Comparison of ENCODE assay signal across 8 mouse cellular contexts in the genomic region with DNA sequence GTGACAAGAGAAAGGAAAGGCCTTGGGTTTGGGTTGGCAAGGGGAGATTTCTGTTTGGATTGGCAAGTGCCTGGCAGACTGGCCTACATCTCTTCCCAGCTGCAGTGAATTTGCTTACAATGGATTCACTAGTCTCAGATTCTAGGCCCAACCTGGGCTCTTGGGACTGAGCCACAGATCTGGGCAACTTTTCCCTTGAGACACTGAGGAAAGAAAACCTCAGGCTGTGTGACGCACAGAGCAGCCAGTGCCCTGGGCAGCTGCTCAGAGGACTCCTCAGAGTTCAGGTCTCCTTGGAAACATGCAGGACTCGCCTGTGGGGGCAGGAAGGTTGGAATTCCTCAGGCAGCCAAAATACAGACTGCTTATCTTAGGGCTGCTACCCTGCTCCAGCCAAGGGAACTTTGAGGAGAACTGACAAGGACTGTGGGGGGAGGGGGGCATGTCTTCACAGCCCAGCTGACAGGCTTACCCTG. TPM values are rescaled to one million over a fixed set of nuclear protein-coding genes. Genes with fewer than 3 reads are reported as not detected.
A peak's percentile ranks its signal among the peaks of the same experiment; 100 is the strongest.
DNase-seq lines count a peak whose midpoint lies in the region; ATAC-seq and TF ChIP-seq lines count a peak whose summit lies in the region.

No protein-coding gene starts in this region.

- 62% methylated on average over 2 of the region's 2 CpGs for WGBS in intestine, postnatal 0 days
- 47% methylated on average over 2 of the region's 2 CpGs for WGBS in intestine, embryonic 15.5 days
- WGBS in hindbrain, embryonic 14.5 days = 55% methylated on average over 2 of the region's 2 CpGs

- H3K9me3 ChIP-seq in intestine, postnatal 0 days (ENCODE audit: control insufficient read depth) = no peaks in the 10 kb centered on the region
- H3K9me3 ChIP-seq in intestine, embryonic 15.5 days = no peaks in the 10 kb centered on the region
- no peaks in the 10 kb centered on the region for H3K9me3 ChIP-seq in hindbrain, embryonic 14.5 days (ENCODE audit: control insufficient read depth, low read length)

- no peak overlapping the region for H3K4me2 ChIP-seq in intestine, postnatal 0 days (replicated peaks; ENCODE audit: low read depth)
- H3K4me2 ChIP-seq in intestine, embryonic 15.5 days (replicated peaks) = no peak overlapping the region
- H3K4me2 ChIP-seq in hindbrain, embryonic 14.5 days (replicated peaks) = no peak overlapping the region

- intact Hi-C loops in left cerebral cortex, adult 2 months (cut with DNase I) = no loop called here

- no peak overlapping the region for H3K4me3 ChIP-seq in intestine, postnatal 0 days (ENCODE audit: low read depth, low read length)
- no peak overlapping the region for H3K4me3 ChIP-seq in intestine, embryonic 15.5 days (replicated peaks)
- no peak overlapping the region for H3K4me3 ChIP-seq in hindbrain, embryonic 14.5 days (replicated peaks; ENCODE audit: low read length)
- no peak overlapping the region for H3K4me3 ChIP-seq in left cerebral cortex, adult 2 months

- H3K4me1 ChIP-seq in intestine, postnatal 0 days (replicated peaks; ENCODE audit: control insufficient read depth, insufficient read depth, low read length) = no peaks in the 10 kb centered on the region
- H3K4me1 ChIP-seq in intestine, embryonic 15.5 days (replicated peaks) = no peaks in the 10 kb centered on the region
- H3K4me1 ChIP-seq in hindbrain, embryonic 14.5 days (replicated peaks; ENCODE audit: control insufficient read depth, insufficient read depth, low read length) = no peaks in the 10 kb centered on the region

- ATAC-seq in intestine, postnatal 0 days = no peak
- ATAC-seq in intestine, embryonic 15.5 days = no peak
- peak; percentile 34; the same call in 1 of the 2 replicates for ATAC-seq in hindbrain, embryonic 14.5 days (ENCODE audit: low FRiP score)
- ATAC-seq in megakaryocyte-erythroid progenitor cell, adult 5-6 weeks (replicated peaks; ENCODE audit: low FRiP score, low TSS enrichment, poor library complexity, severe bottlenecking) = no peak

- DNase-seq in Muller cell, postnatal 12 days (ENCODE audit: inconsistent ontology term) = peak; percentile 89
- DNase-seq in fibroblast of lung, adult 2 months (ENCODE audit: low read depth) = peak; percentile 97
- DNase-seq in hindbrain, embryonic 14.5 days (ENCODE audit: low spot score) = peak; percentile 28
- DNase-seq in lung, postnatal 25 days (ENCODE audit: low spot score) = peak; percentile 66
- DNase-seq in left cerebral cortex, adult 2 months (ENCODE audit: extremely low spot score in 1 of 2, low spot score in 2 of 2) = no peak

- H3K27me3 ChIP-seq in intestine, postnatal 0 days (replicated peaks; ENCODE audit: control insufficient read depth, insufficient read depth, low read length) = no peaks in the 10 kb centered on the region
- no peaks in the 10 kb centered on the region for H3K27me3 ChIP-seq in intestine, embryonic 15.5 days (replicated peaks)
- H3K27me3 ChIP-seq in hindbrain, embryonic 14.5 days (ENCODE audit: control insufficient read depth, insufficient read depth, low read length) = no peaks in the 10 kb centered on the region

- peaks cover 57% of the 10 kb centered on the region for H3K36me3 ChIP-seq in intestine, postnatal 0 days (ENCODE audit: control insufficient read depth, insufficient read depth)
- H3K36me3 ChIP-seq in intestine, embryonic 15.5 days = peaks cover 49% of the 10 kb centered on the region
- H3K36me3 ChIP-seq in hindbrain, embryonic 14.5 days (replicated peaks; ENCODE audit: control insufficient read depth, insufficient read depth) = peaks cover 90% of the 10 kb centered on the region

- H3K27ac ChIP-seq in intestine, postnatal 0 days (ENCODE audit: low read depth, low read length) = 0 out of 2 replicates have a peak overlapping the region, but pooled peaks have one; percentile 7
- no peak overlapping the region for H3K27ac ChIP-seq in intestine, embryonic 15.5 days
- no peak overlapping the region for H3K27ac ChIP-seq in hindbrain, embryonic 14.5 days
- H3K27ac ChIP-seq in left cerebral cortex, adult 2 months = no peak overlapping the region

- no peak overlapping the region for H3K9ac ChIP-seq in intestine, postnatal 0 days (ENCODE audit: low read depth, low read length)
- H3K9ac ChIP-seq in intestine, embryonic 15.5 days = no peak overlapping the region
- H3K9ac ChIP-seq in hindbrain, embryonic 14.5 days = no peak overlapping the region

- no peak for TF ChIP-seq CTCF in intestine, postnatal 0 days (IDR thresholded peaks at IDR 0.05; ENCODE audit: low read depth)
- no peak for TF ChIP-seq CTCF in left cerebral cortex, adult 2 months (IDR thresholded peaks at IDR 0.05)

RNA-seq across cellular contexts. Expression of a gene that starts 25.3 kb away (rescaled TPM):
- 4.9 and 5.0 TPM in 2 replicates for polyA plus RNA-seq in intestine, postnatal 0 days (2015; fragmentation: Nextera tagmentation; extraction: Ambion mirVana)
- 30.2 and 30.8 TPM in 2 replicates for polyA plus RNA-seq in intestine, embryonic 15.5 days (2015; fragmentation: Nextera tagmentation; extraction: Ambion mirVana)
- polyA plus RNA-seq in hindbrain, embryonic 14.5 days (2014; fragmentation: Nextera tagmentation; extraction: Ambion mirVana) = 18.1 and 20.4 TPM in 2 replicates
- 64.8 and 73.2 TPM in 2 replicates for total RNA-seq in megakaryocyte-erythroid progenitor cell, adult 5-6 weeks (2014; fragmentation: Nextera tagmentation)
- total RNA-seq in megakaryocyte-erythroid progenitor cell, adult 5-6 weeks (2017) = 91.2 and 118 TPM in 2 replicates
- 10 to 100 TPM; 31.8 to 31.9 TPM for total RNA-seq in left cerebral cortex, adult 2 months (2021)

RNA-seq across cellular contexts. Expression of a gene that starts 25.6 kb away (rescaled TPM):
- polyA plus RNA-seq in intestine, postnatal 0 days (2015; fragmentation: Nextera tagmentation; extraction: Ambion mirVana) = 23.4 and 23.9 TPM in 2 replicates
- polyA plus RNA-seq in intestine, embryonic 15.5 days (2015; fragmentation: Nextera tagmentation; extraction: Ambion mirVana) = 104 TPM in 2 replicates
- polyA plus RNA-seq in hindbrain, embryonic 14.5 days (2014; fragmentation: Nextera tagmentation; extraction: Ambion mirVana) = 91.1 and 92.0 TPM in 2 replicates
- total RNA-seq in megakaryocyte-erythroid progenitor cell, adult 5-6 weeks (2014; fragmentation: Nextera tagmentation) = 181 and 208 TPM in 2 replicates
- total RNA-seq in megakaryocyte-erythroid progenitor cell, adult 5-6 weeks (2017) = 211 and 291 TPM in 2 replicates
- total RNA-seq in left cerebral cortex, adult 2 months (2021) = 10 to 100 TPM; 74.3 to 74.8 TPM

Comparison
In these comparisons a context has a peak if more than half of its experiments do, and no peak if none do; other contexts are left out.
1. DNase-seq: peak in Muller cell, postnatal 12 days (single experiment), fibroblast of lung, adult 2 months (single experiment), hindbrain, embryonic 14.5 days (single experiment) and lung, postnatal 25 days (single experiment); none in left cerebral cortex, adult 2 months (0 of 2).